In genomic region chr11:80767320-80767617, GRCm38 (mm10) we compare ENCODE assay signal across 15 mouse cellular contexts.
"Had no signal": no experiment of that assay in that cellular context is flagged by ENCODE, and none has a peak within 500 bp of the region (broad histone marks: within the 10 kb centered on the region; RNA-seq: fewer than 3 reads in every experiment).

No protein-coding gene starts in this region.

- H3K36me3 ChIP-seq: kidney, embryonic 15.5 days; limb, embryonic 10.5 days; liver, embryonic 13.5 days; midbrain, embryonic 12.5 days; neural tube, embryonic 13.5 days; stomach, embryonic 15.5 days had no signal

- H3K4me2 ChIP-seq: kidney, embryonic 15.5 days; liver, embryonic 13.5 days; midbrain, embryonic 12.5 days; neural tube, embryonic 13.5 days; stomach, embryonic 15.5 days had no signal

- ATAC-seq: inflammation-experienced regulatory T-cells, adult 6 months; intestine, postnatal 0 days; midbrain, embryonic 16.5 days had no signal

- H3K4me1 ChIP-seq: megakaryocyte, embryonic 14.5 days; midbrain, embryonic 12.5 days; stomach, embryonic 15.5 days had no signal

- H3K9ac ChIP-seq: kidney, embryonic 15.5 days; liver, embryonic 13.5 days; midbrain, embryonic 12.5 days; neural tube, embryonic 13.5 days; stomach, embryonic 15.5 days had no signal

- H3K4me3 ChIP-seq: kidney, embryonic 15.5 days; left cerebral cortex, adult 2 months; limb, embryonic 10.5 days; liver, embryonic 13.5 days; megakaryocyte, embryonic 14.5 days; midbrain, embryonic 12.5 days; neural tube, embryonic 13.5 days; stomach, embryonic 15.5 days had no signal

- DNase-seq: kidney, postnatal 25 days; liver, embryonic 13.5 days; right cerebral cortex, postnatal 14 days; thymus, adult 18-20 months; thymus, postnatal 14 days had no signal

- H3K27me3 ChIP-seq: kidney, embryonic 15.5 days; liver, embryonic 13.5 days; neural tube, embryonic 13.5 days; stomach, embryonic 15.5 days had no signal

- H3K9me3 ChIP-seq: kidney, embryonic 15.5 days; limb, embryonic 10.5 days; liver, embryonic 13.5 days; megakaryocyte, embryonic 14.5 days; midbrain, embryonic 12.5 days; neural tube, embryonic 13.5 days; stomach, embryonic 15.5 days had no signal

- H3K27ac ChIP-seq: kidney, embryonic 15.5 days; left cerebral cortex, adult 2 months; limb, embryonic 10.5 days; liver, embryonic 13.5 days; midbrain, embryonic 12.5 days; neural tube, embryonic 13.5 days; stomach, embryonic 15.5 days had no signal
